23 mouse cellular contexts compared by ENCODE assay signal in genomic region chr1:78370121-78370520, GRCm38 (mm10). TPM values are rescaled to one million over a fixed set of nuclear protein-coding genes. Genes with fewer than 3 reads are reported as not detected.
DNase-seq lines count a peak whose midpoint lies in the region; ATAC-seq and TF ChIP-seq lines count a peak whose summit lies in the region.
"Had no signal": no experiment of that assay in that cellular context is flagged by ENCODE, and none has a peak within 500 bp of the region (broad histone marks: within the 10 kb centered on the region; RNA-seq: fewer than 3 reads in every experiment).

No protein-coding gene starts in this region.

- H3K9ac ChIP-seq in intestine, embryonic 15.5 days: no peak overlapping the region
- no peak overlapping the region for H3K9ac ChIP-seq in intestine, postnatal 0 days (ENCODE audit: low read depth, low read length)
- H3K9ac ChIP-seq: embryonic facial prominence, embryonic 12.5 days; forebrain, embryonic 13.5 days had no signal

- no peaks in the 10 kb centered on the region for H3K9me3 ChIP-seq in intestine, embryonic 15.5 days
- no peaks in the 10 kb centered on the region for H3K9me3 ChIP-seq in intestine, postnatal 0 days (ENCODE audit: control insufficient read depth)
- H3K9me3 ChIP-seq: embryonic facial prominence, embryonic 12.5 days; G1E had no signal

- no peaks in the 10 kb centered on the region for H3K27me3 ChIP-seq in cerebellum, adult 2 months (ENCODE audit: control insufficient read depth, insufficient read depth, low read length)
- H3K27me3 ChIP-seq in kidney, adult 2 months (replicated peaks; ENCODE audit: control insufficient read depth, insufficient read depth, low read length): no peaks in the 10 kb centered on the region
- H3K27me3 ChIP-seq in intestine, embryonic 15.5 days (replicated peaks): no peaks in the 10 kb centered on the region
- H3K27me3 ChIP-seq in intestine, postnatal 0 days (replicated peaks; ENCODE audit: control insufficient read depth, insufficient read depth, low read length): no peaks in the 10 kb centered on the region
- H3K27me3 ChIP-seq: CH12.LX; embryonic facial prominence, embryonic 12.5 days; forebrain, embryonic 13.5 days; Patski had no signal

- H3K4me1 ChIP-seq in cerebellum, adult 2 months (ENCODE audit: control insufficient read depth, insufficient read depth, low read length): peaks cover 49% of the 10 kb centered on the region
- H3K4me1 ChIP-seq in kidney, adult 2 months (ENCODE audit: control insufficient read depth, insufficient read depth, low read length): peaks cover 4% of the 10 kb centered on the region; the same call in 1 of the 2 replicates
- H3K4me1 ChIP-seq in intestine, embryonic 15.5 days (replicated peaks): 0 out of 2 replicates have a peak, but pooled peaks cover 8% of the 10 kb centered on the region
- no peaks in the 10 kb centered on the region; the same call in 1 of the 2 replicates for H3K4me1 ChIP-seq in intestine, postnatal 0 days (replicated peaks; ENCODE audit: control insufficient read depth, insufficient read depth, low read length)
- H3K4me1 ChIP-seq: embryonic facial prominence, embryonic 12.5 days had no signal

- DNase-seq in cerebellum, adult 2 months: no peak
- no peak for DNase-seq in cerebellum, adult 8-10 months
- DNase-seq in kidney, adult 2 months: no peak
- DNase-seq in kidney, adult 8-10 months: no peak
- DNase-seq in right cerebral cortex, adult 18-20 months: no peak
- DNase-seq: adrenal gland, adult 8-10 months; adrenal gland, postnatal 14 days; adrenal gland, postnatal 36 days; B cell, adult 2 months; cerebellum, adult 11-12 months; cerebellum, adult 9-10 months; cerebellum, postnatal 10 days had no signal

- H3K4me3 ChIP-seq in cerebellum, adult 2 months (replicated peaks; ENCODE audit: insufficient read depth, low read depth, low read length): no peak overlapping the region
- H3K4me3 ChIP-seq in kidney, adult 2 months (ENCODE audit: insufficient read depth, low read depth, low read length): no peak overlapping the region
- H3K4me3 ChIP-seq in intestine, embryonic 15.5 days (replicated peaks): no peak overlapping the region
- no peak overlapping the region for H3K4me3 ChIP-seq in intestine, postnatal 0 days (ENCODE audit: low read depth, low read length)
- H3K4me3 ChIP-seq: embryonic facial prominence, embryonic 10.5 days; embryonic facial prominence, embryonic 12.5 days; forebrain, embryonic 13.5 days had no signal

- peak overlapping the region; percentile 13 for H3K27ac ChIP-seq in cerebellum, adult 2 months (ENCODE audit: insufficient read depth, low read length)
- peak overlapping the region; percentile 49 for H3K27ac ChIP-seq in kidney, adult 2 months (ENCODE audit: insufficient read depth, low read depth, low read length)
- no peak overlapping the region for H3K27ac ChIP-seq in intestine, embryonic 15.5 days
- no peak overlapping the region for H3K27ac ChIP-seq in intestine, postnatal 0 days (ENCODE audit: low read depth, low read length)
- H3K27ac ChIP-seq: embryonic facial prominence, embryonic 10.5 days; embryonic facial prominence, embryonic 12.5 days; forebrain, embryonic 13.5 days had no signal

- no peaks in the 10 kb centered on the region for H3K36me3 ChIP-seq in kidney, adult 2 months (ENCODE audit: control insufficient read depth, insufficient read depth, low read length)
- no peaks in the 10 kb centered on the region for H3K36me3 ChIP-seq in intestine, embryonic 15.5 days
- no peaks in the 10 kb centered on the region for H3K36me3 ChIP-seq in intestine, postnatal 0 days (ENCODE audit: control insufficient read depth, insufficient read depth)
- H3K36me3 ChIP-seq: embryonic facial prominence, embryonic 10.5 days; embryonic facial prominence, embryonic 12.5 days; G1E had no signal

- no peak overlapping the region for H3K4me2 ChIP-seq in intestine, embryonic 15.5 days (replicated peaks)
- H3K4me2 ChIP-seq in intestine, postnatal 0 days (replicated peaks; ENCODE audit: low read depth): no peak overlapping the region
- H3K4me2 ChIP-seq: embryonic facial prominence, embryonic 12.5 days; forebrain, embryonic 13.5 days had no signal

- 15% methylated on average over 6 of the region's 6 CpGs for WGBS in cerebellum, adult 2 months
- WGBS in kidney, adult 2 months: 26% methylated on average over 6 of the region's 6 CpGs
- WGBS in intestine, embryonic 15.5 days: 27% methylated on average over 6 of the region's 6 CpGs
- 24% methylated on average over 6 of the region's 6 CpGs for whole genome bisulfite sequencing in intestine, postnatal 0 days

- no peak for TF ChIP-seq POLR2A in cerebellum, adult 2 months (IDR thresholded peaks at IDR 0.05; ENCODE audit: borderline replicate concordance, insufficient read depth, low read length)
- no peak for TF ChIP-seq POLR2A in kidney, adult 2 months (IDR thresholded peaks at IDR 0.05; ENCODE audit: low read depth, low read length)

- peak; percentile 55 for ATAC-seq in intestine, embryonic 15.5 days
- ATAC-seq in intestine, postnatal 0 days: 0 out of 2 replicates have a peak, but pooled peaks have one; percentile 31
- ATAC-seq: activated CD4-positive, CD25-positive, alpha-beta regulatory T cell, adult 4 months; CD4-positive, CD25-positive, alpha-beta regulatory T cell, adult 4 months; forebrain, embryonic 13.5 days; forebrain, embryonic 16.5 days; Patski had no signal

- TF ChIP-seq CTCF in cerebellum, adult 2 months (IDR thresholded peaks at IDR 0.05; ENCODE audit: borderline replicate concordance, insufficient read depth, low read depth, low read length): no peak
- no peak for TF ChIP-seq CTCF in kidney, adult 2 months (conservative IDR thresholded peaks at IDR 0.05; ENCODE audit: insufficient read depth, insufficient read length, low read depth, low read length)
- no peak for TF ChIP-seq CTCF in intestine, postnatal 0 days (IDR thresholded peaks at IDR 0.05; ENCODE audit: low read depth)

RNA-seq across cellular contexts. Expression of gene Sgpp2, which starts 60.0 kb away (rescaled TPM):
- polyA plus RNA-seq in cerebellum, adult 2 months (2012; rRNA removed): 87.1 and 88.3 TPM in 2 replicates
- 15.6 and 17.8 TPM in 2 replicates for polyA plus RNA-seq in kidney, adult 2 months (2012; rRNA removed)
- 35.9 and 37.9 TPM in 2 replicates for polyA plus RNA-seq in intestine, embryonic 15.5 days (2015; fragmentation: Nextera tagmentation; extraction: Ambion mirVana)
- 23.0 and 25.9 TPM in 2 replicates for polyA plus RNA-seq in intestine, postnatal 0 days (2015; fragmentation: Nextera tagmentation; extraction: Ambion mirVana)
- polyA plus RNA-seq: G1E had no signal

Comparison
In these comparisons a context has a peak if more than half of its experiments do, and no peak if none do; other contexts are left out.
1. H3K27ac ChIP-seq: peak in cerebellum, adult 2 months (single experiment) and kidney, adult 2 months (single experiment); none in intestine, embryonic 15.5 days (single experiment) and intestine, postnatal 0 days (single experiment).